Mouse (Mus musculus) stomach, postnatal 0 days (tissue): Measurements from ENCODE around the gene Coro2b.

Experiments used
- CTCF ChIP-seq: IDR thresholded peaks from 2 replicates; pipeline ENCODE4 v1.5.1; 2016; ENCODE audit warnings: antibody characterized with exemption, low read depth, mild to moderate bottlenecking, moderate library complexity
- EP300 ChIP-seq: optimal IDR thresholded peaks from 2 replicates; pipeline ENCODE3; 2016; ENCODE audit warnings: antibody characterized with exemption

DNA sequence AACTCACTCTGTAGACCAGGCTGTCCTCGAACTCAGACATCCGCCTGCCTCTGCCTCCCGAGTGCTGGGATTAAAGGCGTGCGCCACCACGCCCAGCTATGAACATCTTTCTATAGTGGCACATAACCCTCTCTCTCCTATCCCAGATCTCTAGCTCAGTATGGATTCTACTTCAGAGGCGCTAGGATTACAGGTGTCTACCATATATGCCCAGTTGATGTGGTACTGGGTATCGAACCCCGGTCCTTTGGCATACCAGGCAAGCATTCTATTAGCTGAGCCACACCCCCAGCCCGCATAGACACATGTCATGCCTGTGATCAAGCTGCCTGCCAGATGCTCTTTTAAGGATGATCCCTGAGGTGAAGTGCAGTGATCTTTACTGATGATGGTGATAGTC lies 113.0 kb downstream of the Coro2b start:
- TF ChIP-seq EP300 (no peak), CTCF (no peak)
